Mouse (Mus musculus): ENCODE results near the gene Tfcp2. TPM values are rescaled to one million over a fixed set of nuclear protein-coding genes. Genes with fewer than 3 reads are reported as not detected.
"Not testable (repeated sequence)": the region's sequence is repeated elsewhere in the genome, so short reads cannot be mapped to it uniquely, and the experiment has no call there.

Tfcp2 gene
- polyA plus RNA-seq, 1 experiment from 2014 or later: 15.4 TPM

DNA sequence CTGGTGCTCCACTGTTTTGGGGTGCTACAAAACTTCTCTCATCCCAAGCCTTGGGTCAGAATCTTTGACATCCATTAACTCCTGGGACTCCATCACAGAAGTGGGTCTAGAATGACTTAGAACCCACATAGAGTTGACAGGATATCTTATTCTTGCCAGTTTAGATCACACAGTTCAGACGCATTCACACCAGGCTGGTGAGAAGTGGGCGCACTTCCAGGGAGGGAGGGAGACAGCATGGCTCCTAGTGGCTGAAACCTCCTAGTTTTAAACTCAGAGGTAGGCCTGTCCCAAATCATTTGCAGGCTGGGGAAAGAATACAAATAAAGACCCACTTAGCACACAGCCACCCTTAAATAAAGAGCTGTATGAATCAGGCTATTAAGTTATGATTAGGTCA is 22.6 kb upstream of the Tfcp2 start:
- no peak overlapping the region for H3K4me2 ChIP-seq
- no peaks in the 10 kb centered on the region for H3K27me3 ChIP-seq (ENCODE audit: control insufficient read depth, insufficient read depth, low read length)
- H3K4me1 ChIP-seq (ENCODE audit: control insufficient read depth, insufficient read depth, low read length): peaks cover 8% of the 10 kb centered on the region; the same call in 1 of the 2 replicates
- 58% methylated on average over 2 of the region's 2 CpGs for WGBS (ENCODE audit: insufficient replicate concordance)
- no peak overlapping the region for H3K4me3 ChIP-seq (ENCODE audit: low read depth, low read length)
- H3K9me3 ChIP-seq (replicated peaks; ENCODE audit: control insufficient read depth, low read length): no peaks in the 10 kb centered on the region
- ATAC-seq (replicated peaks; ENCODE audit: insufficient number of reproducible peaks, low FRiP score, low TSS enrichment): no peak
- no peaks in the 10 kb centered on the region for H3K36me3 ChIP-seq (ENCODE audit: control insufficient read depth, insufficient read depth, low read length)
- H3K27ac ChIP-seq (ENCODE audit: low read depth, low read length): no peak overlapping the region
- no peak overlapping the region for H3K9ac ChIP-seq (ENCODE audit: low read depth, low read length)

DNA sequence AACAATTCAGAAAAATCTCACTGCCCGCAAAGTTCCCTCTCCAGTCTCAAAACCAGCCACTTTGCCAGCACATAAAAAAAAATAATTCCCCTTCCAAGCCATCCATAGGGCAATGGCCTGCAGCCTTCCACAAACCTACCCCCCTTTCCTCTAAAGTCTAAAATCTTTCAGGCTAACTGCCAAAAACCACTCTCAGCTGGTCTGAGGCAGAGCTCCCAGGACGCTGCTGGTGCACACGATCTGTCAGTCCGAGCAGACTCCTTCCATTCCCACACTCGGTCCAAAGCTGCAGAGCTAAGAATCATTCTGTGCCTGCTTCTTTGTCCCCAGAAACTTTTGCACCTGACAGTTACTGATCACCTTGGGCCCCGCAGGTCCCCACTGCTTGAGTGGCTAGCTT is 22.1 kb upstream of the Tfcp2 start:
- Histone ChIP-seq H3K4me2 (no peak overlapping the region), H3K27ac (ENCODE audit: low read depth, low read length) (no peak overlapping the region; the same call in 1 of the 2 replicates), H3K9ac (ENCODE audit: low read depth, low read length) (0 out of 2 replicates have a peak overlapping the region, but pooled peaks have one; percentile 34), H3K4me1 (ENCODE audit: control insufficient read depth, insufficient read depth, low read length) (peaks cover 8% of the 10 kb centered on the region; the same call in 1 of the 2 replicates), H3K27me3 (ENCODE audit: control insufficient read depth, insufficient read depth, low read length) (no peaks in the 10 kb centered on the region), H3K4me3 (ENCODE audit: low read depth, low read length) (no peak overlapping the region), H3K36me3 (ENCODE audit: control insufficient read depth, insufficient read depth, low read length) (no peaks in the 10 kb centered on the region), H3K9me3 (replicated peaks; ENCODE audit: control insufficient read depth, low read length) (no peaks in the 10 kb centered on the region)
- no peak for ATAC-seq (replicated peaks; ENCODE audit: insufficient number of reproducible peaks, low FRiP score, low TSS enrichment)
- WGBS (ENCODE audit: insufficient replicate concordance): 49% methylated on average over 6 of the region's 6 CpGs

DNA sequence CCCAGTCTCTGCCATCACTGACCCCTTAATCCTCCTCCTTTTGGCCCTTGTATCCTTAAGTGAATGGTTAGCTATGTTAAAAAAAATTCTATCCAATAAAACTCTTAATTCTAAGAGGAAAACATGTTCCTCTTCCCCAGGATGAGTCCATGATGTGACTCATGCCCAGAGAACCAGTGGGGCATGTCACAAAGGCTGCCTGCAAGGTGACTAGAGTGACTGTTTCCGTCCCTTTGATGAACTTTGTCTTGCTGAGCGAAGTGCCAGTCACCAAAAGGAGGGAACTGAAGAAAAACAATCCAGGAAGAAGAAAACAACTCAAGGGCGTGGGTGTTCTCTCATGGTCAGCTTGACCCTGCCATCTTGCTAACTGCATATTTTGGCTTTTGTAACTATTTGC is 17.4 kb upstream of the Tfcp2 start:
- H3K9me3 ChIP-seq (replicated peaks; ENCODE audit: control insufficient read depth, low read length): no peaks in the 10 kb centered on the region
- no peaks in the 10 kb centered on the region for H3K27me3 ChIP-seq (ENCODE audit: control insufficient read depth, insufficient read depth, low read length)
- WGBS (ENCODE audit: insufficient replicate concordance): 73% methylated on average over 3 of the region's 3 CpGs
- H3K4me1 ChIP-seq (ENCODE audit: control insufficient read depth, insufficient read depth, low read length): peaks cover 5% of the 10 kb centered on the region; the same call in 1 of the 2 replicates
- H3K27ac ChIP-seq (ENCODE audit: low read depth, low read length): no peak overlapping the region
- H3K4me3 ChIP-seq (ENCODE audit: low read depth, low read length): no peak overlapping the region
- H3K36me3 ChIP-seq (ENCODE audit: control insufficient read depth, insufficient read depth, low read length): no peaks in the 10 kb centered on the region
- H3K4me2 ChIP-seq: no peak overlapping the region
- no peak for ATAC-seq (replicated peaks; ENCODE audit: insufficient number of reproducible peaks, low FRiP score, low TSS enrichment)
- no peak overlapping the region for H3K9ac ChIP-seq (ENCODE audit: low read depth, low read length)

DNA sequence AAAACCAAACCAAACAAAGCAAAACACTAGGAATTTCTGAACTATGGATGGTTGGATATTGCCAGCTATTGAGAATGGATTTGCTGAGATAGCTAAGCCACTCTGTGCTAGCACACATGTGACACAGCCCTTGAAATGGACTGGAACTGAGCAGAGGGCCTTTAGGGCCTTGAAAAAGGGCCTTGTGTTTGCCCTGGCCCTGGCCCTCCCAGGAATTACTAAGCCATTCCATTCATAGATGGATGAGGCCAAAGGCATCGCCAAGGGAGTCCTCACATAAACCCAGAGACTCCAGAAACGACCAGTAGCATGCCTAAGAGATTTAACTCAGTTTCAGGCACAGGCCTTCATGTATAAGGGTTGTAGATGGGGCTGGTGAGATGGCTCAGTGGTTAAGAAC is 14.7 kb upstream of the Tfcp2 start:
- no peaks in the 10 kb centered on the region for H3K4me1 ChIP-seq (ENCODE audit: control insufficient read depth, insufficient read depth, low read length)
- no peak for ATAC-seq (replicated peaks; ENCODE audit: insufficient number of reproducible peaks, low FRiP score, low TSS enrichment)
- no peak overlapping the region for H3K27ac ChIP-seq (ENCODE audit: low read depth, low read length)
- H3K4me3 ChIP-seq (ENCODE audit: low read depth, low read length): no peak overlapping the region
- H3K9me3 ChIP-seq (replicated peaks; ENCODE audit: control insufficient read depth, low read length): no peaks in the 10 kb centered on the region
- H3K9ac ChIP-seq (ENCODE audit: low read depth, low read length): no peak overlapping the region
- H3K36me3 ChIP-seq (ENCODE audit: control insufficient read depth, insufficient read depth, low read length): no peaks in the 10 kb centered on the region
- no peaks in the 10 kb centered on the region for H3K27me3 ChIP-seq (ENCODE audit: control insufficient read depth, insufficient read depth, low read length)
- WGBS (ENCODE audit: insufficient replicate concordance): 54% methylated on average over 2 of the region's 2 CpGs
- no peak overlapping the region for H3K4me2 ChIP-seq

DNA sequence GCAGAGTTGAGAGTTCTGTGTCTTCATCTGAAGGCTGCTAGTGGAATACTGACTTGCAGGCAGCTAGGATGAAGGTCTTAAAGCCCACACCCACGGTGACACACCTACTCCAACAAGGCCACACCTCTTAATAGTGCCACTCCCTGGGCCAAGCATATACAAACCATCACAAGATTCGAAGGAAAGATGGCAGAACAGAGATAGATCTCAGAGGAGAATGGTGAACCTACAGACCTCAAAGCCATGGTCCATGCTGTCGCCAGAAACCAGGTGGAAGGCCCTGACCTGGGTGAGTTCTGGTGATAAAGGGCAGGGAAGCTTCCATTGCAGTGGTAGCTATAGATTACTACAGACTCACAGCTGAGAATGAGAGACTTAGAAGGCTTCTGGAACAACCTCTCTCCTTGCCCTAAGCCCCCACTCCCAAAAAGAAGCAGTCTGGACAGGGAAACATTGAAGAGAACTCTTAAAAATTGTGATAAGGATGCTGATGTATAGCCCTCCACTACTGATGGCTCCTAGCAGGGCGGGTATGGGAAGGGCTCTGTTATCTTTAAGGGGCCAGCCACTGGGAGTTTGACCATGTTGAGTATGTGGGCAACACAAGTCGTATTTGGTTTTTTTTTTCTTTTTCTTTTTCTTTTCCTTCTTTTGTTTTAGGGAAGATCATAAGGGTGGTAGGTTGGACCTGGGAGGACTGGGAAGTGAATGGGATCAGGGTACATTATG is 6.1 kb upstream of the Tfcp2 start:
- H3K27ac ChIP-seq (ENCODE audit: low read depth, low read length): no peak overlapping the region
- no peaks in the 10 kb centered on the region for H3K27me3 ChIP-seq (ENCODE audit: control insufficient read depth, insufficient read depth, low read length)
- no peak overlapping the region for H3K9ac ChIP-seq (ENCODE audit: low read depth, low read length)
- no peaks in the 10 kb centered on the region for H3K4me1 ChIP-seq (ENCODE audit: control insufficient read depth, insufficient read depth, low read length)
- 0 out of 2 replicates have a peak, but pooled peaks have one; percentile 65 for ATAC-seq (replicated peaks; ENCODE audit: insufficient number of reproducible peaks, low FRiP score, low TSS enrichment)
- 68% methylated on average over 5 of the region's 5 CpGs for WGBS (ENCODE audit: insufficient replicate concordance)
- H3K4me3 ChIP-seq (ENCODE audit: low read depth, low read length): no peak overlapping the region
- H3K4me2 ChIP-seq: no peak overlapping the region
- no peaks in the 10 kb centered on the region for H3K9me3 ChIP-seq (replicated peaks; ENCODE audit: control insufficient read depth, low read length)
- H3K36me3 ChIP-seq (ENCODE audit: control insufficient read depth, insufficient read depth, low read length): no peaks in the 10 kb centered on the region

DNA sequence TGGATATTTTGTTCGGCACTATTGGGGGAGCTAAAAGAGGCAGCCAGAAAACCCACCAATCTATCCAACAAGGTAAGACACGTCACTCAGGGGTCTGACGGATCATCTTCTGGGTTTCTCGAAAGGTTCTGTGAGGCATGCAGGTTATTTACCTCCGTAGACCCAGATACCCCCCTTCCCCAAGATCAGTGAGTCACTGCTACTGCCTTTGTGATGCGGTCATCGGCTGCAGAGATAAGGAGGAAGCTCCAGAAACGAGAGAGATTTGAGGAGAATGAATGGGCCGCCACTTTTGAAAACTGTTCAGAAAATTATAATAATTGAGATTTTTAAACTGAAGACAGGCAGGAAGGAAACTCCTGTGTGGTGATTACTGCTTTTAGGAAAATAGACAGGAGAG is 4.6 kb upstream of the Tfcp2 start:
- Histone ChIP-seq H3K4me2 (no peak overlapping the region), H3K4me1 (ENCODE audit: control insufficient read depth, insufficient read depth, low read length) (no peaks in the 10 kb centered on the region), H3K9me3 (replicated peaks; ENCODE audit: control insufficient read depth, low read length) (no peaks in the 10 kb centered on the region), H3K9ac (ENCODE audit: low read depth, low read length) (no peak overlapping the region), H3K36me3 (ENCODE audit: control insufficient read depth, insufficient read depth, low read length) (no peaks in the 10 kb centered on the region), H3K27ac (ENCODE audit: low read depth, low read length) (no peak overlapping the region), H3K27me3 (ENCODE audit: control insufficient read depth, insufficient read depth, low read length) (no peaks in the 10 kb centered on the region), H3K4me3 (ENCODE audit: low read depth, low read length) (no peak overlapping the region)
- no peak for ATAC-seq (replicated peaks; ENCODE audit: insufficient number of reproducible peaks, low FRiP score, low TSS enrichment)
- WGBS (ENCODE audit: insufficient replicate concordance): 71% methylated on average over 9 of the region's 9 CpGs

DNA sequence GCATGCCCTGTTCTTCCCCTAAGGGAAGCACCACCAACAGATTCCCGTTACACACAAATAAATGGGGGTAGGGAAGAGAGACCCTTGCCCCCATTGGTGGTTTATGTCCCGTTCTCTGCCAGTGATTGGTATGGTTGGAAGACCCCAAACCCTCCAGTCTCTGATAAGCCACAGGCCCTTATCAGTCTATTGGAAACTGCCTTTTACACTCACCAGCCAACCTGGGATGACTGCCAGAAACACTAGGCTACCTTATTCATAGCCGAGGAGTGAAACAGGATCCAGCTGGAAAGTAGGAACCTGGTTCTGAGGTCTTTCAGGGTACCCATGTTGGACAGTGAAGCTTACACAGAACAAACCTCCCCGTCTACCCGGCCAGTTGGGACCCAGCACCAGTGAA is 4.2 kb upstream of the Tfcp2 start:
- no peak for ATAC-seq (replicated peaks; ENCODE audit: insufficient number of reproducible peaks, low FRiP score, low TSS enrichment)
- H3K9me3 ChIP-seq (replicated peaks; ENCODE audit: control insufficient read depth, low read length): no peaks in the 10 kb centered on the region
- H3K9ac ChIP-seq (ENCODE audit: low read depth, low read length): no peak overlapping the region
- no peak overlapping the region for H3K27ac ChIP-seq (ENCODE audit: low read depth, low read length)
- no peak overlapping the region for H3K4me2 ChIP-seq
- H3K4me3 ChIP-seq (ENCODE audit: low read depth, low read length): no peak overlapping the region
- H3K27me3 ChIP-seq (ENCODE audit: control insufficient read depth, insufficient read depth, low read length): no peaks in the 10 kb centered on the region
- peaks cover under 1% of the 10 kb centered on the region; the same call in 1 of the 2 replicates for H3K4me1 ChIP-seq (ENCODE audit: control insufficient read depth, insufficient read depth, low read length)
- H3K36me3 ChIP-seq (ENCODE audit: control insufficient read depth, insufficient read depth, low read length): no peaks in the 10 kb centered on the region
- WGBS (ENCODE audit: insufficient replicate concordance): 70% methylated on average over 5 of the region's 5 CpGs

DNA sequence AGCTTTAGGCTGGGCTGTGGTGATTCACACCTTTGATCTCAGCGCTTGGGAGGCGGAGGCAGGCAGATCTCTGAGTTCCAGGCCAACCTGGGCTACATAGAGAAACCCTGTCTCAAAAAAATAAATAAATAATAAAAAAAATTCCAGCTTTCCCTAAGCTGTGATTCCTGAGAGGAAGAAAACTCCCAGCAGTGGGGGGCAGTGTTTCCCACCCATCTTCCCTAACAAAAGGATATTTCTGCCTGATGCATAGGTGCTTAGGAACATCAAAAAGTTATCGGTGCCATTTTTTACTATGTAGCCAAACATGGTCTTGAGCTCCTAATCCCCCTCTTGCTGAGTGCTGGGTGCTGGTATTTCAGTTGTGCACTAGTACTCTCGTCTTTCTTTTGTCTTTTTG is 1.5 kb downstream of the Tfcp2 start:
- peaks cover 4% of the 10 kb centered on the region; the same call in 1 of the 2 replicates for H3K4me1 ChIP-seq (ENCODE audit: control insufficient read depth, insufficient read depth, low read length)
- H3K36me3 ChIP-seq (ENCODE audit: control insufficient read depth, insufficient read depth, low read length): peaks cover 4% of the 10 kb centered on the region
- ATAC-seq (replicated peaks; ENCODE audit: insufficient number of reproducible peaks, low FRiP score, low TSS enrichment): no peak
- H3K4me3 ChIP-seq (ENCODE audit: low read depth, low read length): no peak overlapping the region
- H3K4me2 ChIP-seq: peak overlapping the region; percentile 87
- H3K27me3 ChIP-seq (ENCODE audit: control insufficient read depth, insufficient read depth, low read length): no peaks in the 10 kb centered on the region
- 96% methylated on average over 4 of the region's 4 CpGs for WGBS (ENCODE audit: insufficient replicate concordance)
- 0 out of 2 replicates have a peak, but pooled peaks cover 2% of the 10 kb centered on the region for H3K9me3 ChIP-seq (replicated peaks; ENCODE audit: control insufficient read depth, low read length)
- no peak overlapping the region for H3K27ac ChIP-seq (ENCODE audit: low read depth, low read length)
- peak overlapping the region; percentile 28; the same call in 1 of the 2 replicates for H3K9ac ChIP-seq (ENCODE audit: low read depth, low read length)

DNA sequence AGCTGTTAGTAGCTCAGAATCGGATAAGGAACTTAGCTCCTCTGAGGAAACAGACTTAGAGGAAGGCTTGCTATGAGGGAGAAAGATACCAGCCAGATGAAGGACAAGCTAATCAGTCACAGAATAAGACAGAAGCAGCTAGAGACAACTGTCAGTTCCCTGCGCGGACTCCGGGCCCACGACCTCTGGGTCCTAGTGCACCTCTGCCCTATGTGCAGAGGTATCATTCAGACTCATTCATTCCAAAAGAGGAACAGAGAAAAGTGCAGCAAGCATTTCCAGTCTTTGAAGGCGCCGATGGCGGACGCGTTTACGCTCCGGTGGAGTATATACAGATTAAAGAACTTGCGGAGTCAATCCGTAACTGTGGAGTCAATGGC is 8.2 kb downstream of the Tfcp2 start:
- not testable (repeated sequence) for H3K4me2 ChIP-seq; H3K9ac ChIP-seq (ENCODE audit: low read depth, low read length); H3K4me1 ChIP-seq (ENCODE audit: control insufficient read depth, insufficient read depth, low read length); H3K27ac ChIP-seq (ENCODE audit: low read depth, low read length); H3K27me3 ChIP-seq (ENCODE audit: control insufficient read depth, insufficient read depth, low read length); ATAC-seq (replicated peaks; ENCODE audit: insufficient number of reproducible peaks, low FRiP score, low TSS enrichment); H3K36me3 ChIP-seq (ENCODE audit: control insufficient read depth, insufficient read depth, low read length); H3K4me3 ChIP-seq (ENCODE audit: low read depth, low read length); H3K9me3 ChIP-seq (replicated peaks; ENCODE audit: control insufficient read depth, low read length)
- 98% methylated on average over 14 of the region's 14 CpGs for WGBS (ENCODE audit: insufficient replicate concordance)
